Mouse (Mus musculus) cerebellum, postnatal 10 days (tissue): Measurements from ENCODE around the gene Engase.

Source experiments
- DNase-seq, 2 experiments: peaks; one replicate each; pipeline ENCODE4 v3.0.0; 2021; ENCODE audit warnings: mixed read lengths in 2 of 2

Engase gene

GRCm38 (mm10) chr11:118476396-118477373, at the start of gene Engase:
Gene Engase (plus strand): TSS chr11:118476829.
- peak; percentile 95 to 97 for DNase-seq

- no peak for DNase-seq
Observed at GRCm38 (mm10) chr11:118427266-118427779, 49.3 kb upstream of the Engase start.

- peak; percentile 40 to 49 for DNase-seq
Observed at GRCm38 (mm10) chr11:118427986-118428385, 48.6 kb upstream of the Engase start, which contains the start of gene C1qtnf1. Gene C1qtnf1 (plus strand): TSS chr11:118428203.

- no peak for DNase-seq
Observed at GRCm38 (mm10) chr11:118428460-118428868, 48.2 kb upstream of the Engase start.

GRCm38 (mm10) chr11:118428944-118429709, 47.5 kb upstream of the Engase start:
- no peak for DNase-seq

- DNase-seq: no peak
Observed at GRCm38 (mm10) chr11:118430291-118430885, 46.2 kb upstream of the Engase start.

- peak; percentile 43 to 45 for DNase-seq
Observed at GRCm38 (mm10) chr11:118431100-118431948, 45.3 kb upstream of the Engase start.

GRCm38 (mm10) chr11:118433398-118433868, 43.2 kb upstream of the Engase start:
- no peak for DNase-seq

GRCm38 (mm10) chr11:118434093-118434492, 42.5 kb upstream of the Engase start:
- no peak for DNase-seq

- peak; percentile 89 to 90 for DNase-seq
Observed at GRCm38 (mm10) chr11:118436471-118436935, 40.1 kb upstream of the Engase start.

GRCm38 (mm10) chr11:118438665-118439414, 37.8 kb upstream of the Engase start:
- peak; percentile 64 to 69 for DNase-seq

GRCm38 (mm10) chr11:118442691-118443090, 33.9 kb upstream of the Engase start:
- DNase-seq: no peak

GRCm38 (mm10) chr11:118443201-118443970, 33.2 kb upstream of the Engase start:
- DNase-seq: peak; percentile 88 to 93

GRCm38 (mm10) chr11:118445843-118446242, 30.8 kb upstream of the Engase start:
- DNase-seq: peak; percentile 85

- peak; percentile 75 to 83 for DNase-seq
Observed at GRCm38 (mm10) chr11:118447346-118447745, 29.3 kb upstream of the Engase start.

- peak; percentile 60 to 73 for DNase-seq
Observed at GRCm38 (mm10) chr11:118448385-118448784, 28.2 kb upstream of the Engase start.

- peak in 1 of 2 experiments; percentile 55 for DNase-seq
Observed at GRCm38 (mm10) chr11:118451211-118451610, 25.4 kb upstream of the Engase start.

GRCm38 (mm10) chr11:118452955-118453354, 23.7 kb upstream of the Engase start:
- no peak for DNase-seq

- no peak for DNase-seq
Observed at GRCm38 (mm10) chr11:118453886-118454671, 22.6 kb upstream of the Engase start.
